Comparison of ENCODE assay signal across 12 mouse cellular contexts in the genomic region with DNA sequence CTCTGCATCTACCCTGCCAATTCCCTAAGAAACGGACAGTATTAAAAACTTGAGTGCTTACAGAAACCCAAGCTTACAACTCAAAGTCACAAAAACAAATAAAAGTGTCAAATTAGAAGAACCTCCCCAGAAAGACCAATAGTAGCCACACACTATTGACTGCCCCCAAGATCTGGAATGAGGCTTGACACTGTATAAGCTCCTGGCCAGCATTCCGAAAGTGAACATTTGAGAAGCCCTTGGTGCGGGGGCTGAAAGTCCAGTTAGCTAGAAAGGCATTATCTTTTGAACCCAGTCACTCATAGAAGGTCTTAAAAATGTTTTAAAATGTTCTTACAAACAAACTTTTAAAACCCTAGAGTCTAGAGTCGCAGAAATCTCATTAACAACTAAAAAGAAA.
DNase-seq lines count a peak whose midpoint lies in the region; ATAC-seq and TF ChIP-seq lines count a peak whose summit lies in the region.
"Had no signal": no experiment of that assay in that cellular context is flagged by ENCODE, and none has a peak within 500 bp of the region (broad histone marks: within the 10 kb centered on the region; RNA-seq: fewer than 3 reads in every experiment).

No protein-coding gene starts in this region.

- no peak for TF ChIP-seq CTCF in CH12.LX (conservative IDR thresholded peaks at IDR 0.05 in 1 of 2, IDR thresholded peaks at IDR 0.05 in 1 of 2; ENCODE audit: low read depth in 2 of 2, low read length in 2 of 2)

- H3K4me3 ChIP-seq in heart, embryonic 15.5 days: no peak overlapping the region
- H3K4me3 ChIP-seq in CH12.LX (replicated peaks in 1 of 3; ENCODE audit: low read depth in 2 of 3, low read length in 2 of 3, poor library complexity in 1 of 3): no peak overlapping the region
- no peak overlapping the region for H3K4me3 ChIP-seq in forebrain, embryonic 13.5 days
- no peak overlapping the region for H3K4me3 ChIP-seq in midbrain, embryonic 11.5 days (ENCODE audit: low read depth, low read length)
- H3K4me3 ChIP-seq in intestine, embryonic 15.5 days (replicated peaks): no peak overlapping the region
- H3K4me3 ChIP-seq: embryonic facial prominence, embryonic 12.5 days; liver, embryonic 13.5 days had no signal

- TF ChIP-seq EP300 in CH12.LX (IDR thresholded peaks at IDR 0.05; ENCODE audit: low read length): no peak

- dilution Hi-C loops in CH12.LX (cut with MboI; ENCODE audit: extremely low pct_ligation_motif_present, extremely low pct_unique_long_range_greater_than_20kb, low sequenced_read_pairs): no loop called here

- H3K4me1 ChIP-seq in heart, embryonic 15.5 days (replicated peaks): peaks cover 18% of the 10 kb centered on the region
- peaks cover 9 to 11% of the 10 kb centered on the region in 2 experiments for H3K4me1 ChIP-seq in CH12.LX (ENCODE audit: control insufficient read depth in 1 of 2, insufficient read depth in 2 of 2)
- peaks cover 32% of the 10 kb centered on the region for H3K4me1 ChIP-seq in forebrain, embryonic 13.5 days
- H3K4me1 ChIP-seq in midbrain, embryonic 11.5 days (ENCODE audit: control insufficient read depth, insufficient read depth, low read length): peaks cover 40% of the 10 kb centered on the region
- no peaks in the 10 kb centered on the region for H3K4me1 ChIP-seq in intestine, embryonic 15.5 days (replicated peaks)
- H3K4me1 ChIP-seq: embryonic facial prominence, embryonic 12.5 days had no signal

- no peak for ATAC-seq in heart, embryonic 15.5 days (replicated peaks; ENCODE audit: insufficient number of reproducible peaks, insufficient read depth, low FRiP score, low read depth)
- ATAC-seq in forebrain, embryonic 13.5 days: peak; percentile 61
- peak; percentile 66 for ATAC-seq in midbrain, embryonic 11.5 days (ENCODE audit: low FRiP score)
- no peak for ATAC-seq in intestine, embryonic 15.5 days
- ATAC-seq: inflammation-experienced regulatory T-cells, adult 6 months had no signal

- DNase-seq in heart, postnatal 10 days: no peak
- no peak for DNase-seq in CH12.LX (ENCODE audit: extremely low read depth)
- peak; percentile 93 for DNase-seq in midbrain, embryonic 11.5 days (ENCODE audit: low spot score, missing footprints)
- DNase-seq in thymus, postnatal 0 days (ENCODE audit: low spot score): no peak
- DNase-seq in right cerebral cortex, postnatal 4 days: no peak
- DNase-seq: layer of hippocampus, postnatal 36 days; liver, embryonic 13.5 days had no signal

- H3K4me2 ChIP-seq in heart, embryonic 15.5 days: no peak overlapping the region
- H3K4me2 ChIP-seq in CH12.LX (ENCODE audit: insufficient read depth, low read depth, poor library complexity, severe bottlenecking): peak overlapping the region; percentile 44
- H3K4me2 ChIP-seq in forebrain, embryonic 13.5 days: no peak overlapping the region
- H3K4me2 ChIP-seq in midbrain, embryonic 11.5 days: no peak overlapping the region
- H3K4me2 ChIP-seq in intestine, embryonic 15.5 days (replicated peaks): no peak overlapping the region
- H3K4me2 ChIP-seq: embryonic facial prominence, embryonic 12.5 days; liver, embryonic 13.5 days had no signal

- in situ Hi-C loops in CH12.LX (cut with MboI; ENCODE audit: low pct_ligation_motif_present, low pct_unique_long_range_greater_than_20kb, low sequenced_read_pairs): no loop called here

- no peak overlapping the region for H3K9ac ChIP-seq in heart, embryonic 15.5 days
- no peak overlapping the region for H3K9ac ChIP-seq in CH12.LX (ENCODE audit: insufficient read depth, low read depth)
- H3K9ac ChIP-seq in forebrain, embryonic 13.5 days: no peak overlapping the region
- H3K9ac ChIP-seq in midbrain, embryonic 11.5 days (ENCODE audit: low read length): no peak overlapping the region; the same call in 1 of the 2 replicates
- H3K9ac ChIP-seq in intestine, embryonic 15.5 days: no peak overlapping the region
- H3K9ac ChIP-seq: embryonic facial prominence, embryonic 12.5 days; liver, embryonic 13.5 days had no signal

- no peak for TF ChIP-seq POLR2A in CH12.LX (IDR thresholded peaks at IDR 0.05; ENCODE audit: low read depth, low read length)

- intact Hi-C loops in heart, postnatal 10 days (cut with DNase I): no loop called here

- peak overlapping the region; percentile 72 for H3K27ac ChIP-seq in heart, embryonic 15.5 days
- H3K27ac ChIP-seq in CH12.LX (ENCODE audit: insufficient read depth, low read depth): no peak overlapping the region
- H3K27ac ChIP-seq in forebrain, embryonic 13.5 days: peak overlapping the region; percentile 76
- H3K27ac ChIP-seq in midbrain, embryonic 11.5 days (ENCODE audit: low read depth, low read length): peak overlapping the region; percentile 87
- no peak overlapping the region for H3K27ac ChIP-seq in intestine, embryonic 15.5 days
- H3K27ac ChIP-seq: liver, embryonic 13.5 days had no signal

- no peaks in the 10 kb centered on the region for H3K27me3 ChIP-seq in heart, embryonic 15.5 days
- no peaks in the 10 kb centered on the region for H3K27me3 ChIP-seq in CH12.LX (replicated peaks)
- no peaks in the 10 kb centered on the region for H3K27me3 ChIP-seq in forebrain, embryonic 13.5 days
- no peaks in the 10 kb centered on the region for H3K27me3 ChIP-seq in midbrain, embryonic 11.5 days (ENCODE audit: control insufficient read depth, insufficient read depth, low read length)
- no peaks in the 10 kb centered on the region for H3K27me3 ChIP-seq in intestine, embryonic 15.5 days (replicated peaks)
- H3K27me3 ChIP-seq: embryonic facial prominence, embryonic 12.5 days; liver, embryonic 13.5 days had no signal

- TF ChIP-seq RAD21 in CH12.LX (IDR thresholded peaks at IDR 0.05; ENCODE audit: low read depth, low read length): no peak

- whole genome bisulfite sequencing in heart, embryonic 15.5 days: 50% methylated on average over 4 of the region's 4 CpGs
- 6% methylated on average over 4 of the region's 4 CpGs for WGBS in forebrain, embryonic 13.5 days
- 26% methylated on average over 4 of the region's 4 CpGs for WGBS in midbrain, embryonic 11.5 days
- WGBS in intestine, embryonic 15.5 days: 63% methylated on average over 4 of the region's 4 CpGs

- H3K79me2 ChIP-seq in CH12.LX (replicated peaks; ENCODE audit: control insufficient read depth, extremely low read depth, insufficient read depth, poor library complexity, severe bottlenecking): no peaks in the 10 kb centered on the region

- H3K36me3 ChIP-seq in heart, embryonic 15.5 days: no peaks in the 10 kb centered on the region
- H3K36me3 ChIP-seq in CH12.LX (replicated peaks in 1 of 2; ENCODE audit: control insufficient read depth in 1 of 2, insufficient read depth in 1 of 2, low read length in 1 of 2): no peaks in the 10 kb centered on the region
- H3K36me3 ChIP-seq in forebrain, embryonic 13.5 days (ENCODE audit: poor library complexity, severe bottlenecking): no peaks in the 10 kb centered on the region
- no peaks in the 10 kb centered on the region for H3K36me3 ChIP-seq in midbrain, embryonic 11.5 days (ENCODE audit: control insufficient read depth, insufficient read depth, low read length)
- no peaks in the 10 kb centered on the region for H3K36me3 ChIP-seq in intestine, embryonic 15.5 days
- H3K36me3 ChIP-seq: embryonic facial prominence, embryonic 12.5 days; liver, embryonic 13.5 days had no signal

- no peaks in the 10 kb centered on the region for H3K9me3 ChIP-seq in heart, embryonic 15.5 days (replicated peaks)
- H3K9me3 ChIP-seq in CH12.LX (replicated peaks; ENCODE audit: low read length): no peaks in the 10 kb centered on the region
- no peaks in the 10 kb centered on the region for H3K9me3 ChIP-seq in forebrain, embryonic 13.5 days (replicated peaks)
- H3K9me3 ChIP-seq in midbrain, embryonic 11.5 days (ENCODE audit: control insufficient read depth, low read length): no peaks in the 10 kb centered on the region; the same call in 1 of the 2 replicates
- H3K9me3 ChIP-seq in intestine, embryonic 15.5 days: no peaks in the 10 kb centered on the region
- H3K9me3 ChIP-seq: embryonic facial prominence, embryonic 12.5 days; liver, embryonic 13.5 days had no signal

TF ChIP-seq in CH12.LX, 34 proteins besides CTCF, POLR2A, EP300 and RAD21:
- TF ChIP-seq UBTF (IDR thresholded peaks at IDR 0.05; ENCODE audit: low read depth, low read length) (no peak), GABPA (IDR thresholded peaks at IDR 0.05; ENCODE audit: insufficient replicate concordance, low read depth, low read length) (no peak), ZNF384 (IDR thresholded peaks at IDR 0.05; ENCODE audit: low read depth, low read length) (no peak), KAT2A (IDR thresholded peaks at IDR 0.05; ENCODE audit: insufficient replicate concordance, low read length) (no peak), IRF4 (IDR thresholded peaks at IDR 0.05; ENCODE audit: low read depth, low read length) (no peak), USF2 (conservative IDR thresholded peaks at IDR 0.05; ENCODE audit: low read depth, low read length) (no peak), ZC3H11A (IDR thresholded peaks at IDR 0.05; ENCODE audit: low read depth, low read length) (no peak), SIN3A (IDR thresholded peaks at IDR 0.05; ENCODE audit: low read length) (no peak), CHD2 (IDR thresholded peaks at IDR 0.05; ENCODE audit: low read length) (no peak), SMC3 (IDR thresholded peaks at IDR 0.05; ENCODE audit: low read depth, low read length) (no peak), ZMIZ1 (IDR thresholded peaks at IDR 0.05; ENCODE audit: low read depth, low read length) (no peak), MAZ (IDR thresholded peaks at IDR 0.05; ENCODE audit: low read depth, low read length) (no peak), RCOR1 (conservative IDR thresholded peaks at IDR 0.05; ENCODE audit: low read depth, low read length) (no peak), POLR2AphosphoS2 (IDR thresholded peaks at IDR 0.05; ENCODE audit: low read depth, low read length) (no peak), MYC (IDR thresholded peaks at IDR 0.05; ENCODE audit: low read depth, low read length) (no peak), E2F4 (IDR thresholded peaks at IDR 0.05; ENCODE audit: insufficient replicate concordance, low read depth, low read length) (no peak), JUND (conservative IDR thresholded peaks at IDR 0.05; ENCODE audit: low read depth, low read length) (no peak), MXI1 (IDR thresholded peaks at IDR 0.05; ENCODE audit: low read depth, low read length) (no peak)

Comparison
In these comparisons a context has a peak if more than half of its experiments do, and no peak if none do; other contexts are left out.
1. ATAC-seq: peak in forebrain, embryonic 13.5 days (single experiment) and midbrain, embryonic 11.5 days (single experiment); none in heart, embryonic 15.5 days (single experiment) and intestine, embryonic 15.5 days (single experiment).
2. H3K27ac ChIP-seq: peak in heart, embryonic 15.5 days (single experiment), forebrain, embryonic 13.5 days (single experiment) and midbrain, embryonic 11.5 days (single experiment); none in CH12.LX (single experiment) and intestine, embryonic 15.5 days (single experiment).